Mouse (Mus musculus) WW6 (cell line): Measurements from ENCODE around the gene Gmpr.
"Not testable (repeated sequence)": the region's sequence is repeated elsewhere in the genome, so short reads cannot be mapped to it uniquely, and the experiment has no call there.

Experiments
- DNase-seq: peaks from one replicate; pipeline ENCODE4 v3.0.0-alpha.2; 2013; ENCODE audit warnings: low read depth, low spot score

Gmpr gene

GRCm38 (mm10) chr13:45507274-45508229 is at the start of gene Gmpr:
Gmpr (plus strand) TSS chr13:45507444.
- peak; percentile 64 for DNase-seq

GRCm38 (mm10) chr13:45457459-45457858 is 49.8 kb upstream of the Gmpr start:
- DNase-seq: no peak

- DNase-seq: no peak
These were observed 47.1 kb upstream of the Gmpr start for GRCm38 (mm10) chr13:45460177-45460576.

DNA sequence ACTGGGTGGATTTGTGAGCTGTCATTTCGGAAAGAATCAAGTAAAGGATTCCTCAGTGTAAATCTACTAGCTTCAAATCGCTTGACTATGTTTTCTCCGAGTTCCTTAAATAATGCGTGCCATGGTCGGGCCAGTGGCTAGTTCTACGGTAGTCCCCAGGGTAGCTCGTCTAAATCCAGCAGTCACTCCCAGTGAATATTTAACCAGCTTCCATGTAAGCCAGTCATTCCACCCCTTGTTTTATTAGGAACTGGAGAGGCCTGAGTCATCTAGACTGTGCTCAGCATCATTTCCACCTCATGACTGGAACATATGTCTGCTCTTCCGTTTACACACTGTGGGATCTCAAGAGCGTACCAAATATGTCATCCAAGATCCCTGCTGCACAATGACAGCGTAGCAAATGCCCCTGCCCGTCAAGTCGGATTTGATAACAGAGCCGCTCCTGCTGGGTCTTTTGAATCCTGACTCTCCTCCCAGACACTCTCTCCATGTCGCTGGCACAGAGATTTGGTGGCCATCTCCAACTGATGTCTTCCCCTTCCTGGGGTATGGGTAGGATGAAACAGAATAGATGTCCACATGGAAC is 45.8 kb upstream of the Gmpr start:
- no peak for DNase-seq

- no peak for DNase-seq
These were observed 41.6 kb upstream of the Gmpr start for GRCm38 (mm10) chr13:45465616-45466015.

- no peak for DNase-seq
These were observed 41.2 kb upstream of the Gmpr start for GRCm38 (mm10) chr13:45466031-45466519.

GRCm38 (mm10) chr13:45468751-45469150 is 38.5 kb upstream of the Gmpr start:
- DNase-seq: no peak

DNA sequence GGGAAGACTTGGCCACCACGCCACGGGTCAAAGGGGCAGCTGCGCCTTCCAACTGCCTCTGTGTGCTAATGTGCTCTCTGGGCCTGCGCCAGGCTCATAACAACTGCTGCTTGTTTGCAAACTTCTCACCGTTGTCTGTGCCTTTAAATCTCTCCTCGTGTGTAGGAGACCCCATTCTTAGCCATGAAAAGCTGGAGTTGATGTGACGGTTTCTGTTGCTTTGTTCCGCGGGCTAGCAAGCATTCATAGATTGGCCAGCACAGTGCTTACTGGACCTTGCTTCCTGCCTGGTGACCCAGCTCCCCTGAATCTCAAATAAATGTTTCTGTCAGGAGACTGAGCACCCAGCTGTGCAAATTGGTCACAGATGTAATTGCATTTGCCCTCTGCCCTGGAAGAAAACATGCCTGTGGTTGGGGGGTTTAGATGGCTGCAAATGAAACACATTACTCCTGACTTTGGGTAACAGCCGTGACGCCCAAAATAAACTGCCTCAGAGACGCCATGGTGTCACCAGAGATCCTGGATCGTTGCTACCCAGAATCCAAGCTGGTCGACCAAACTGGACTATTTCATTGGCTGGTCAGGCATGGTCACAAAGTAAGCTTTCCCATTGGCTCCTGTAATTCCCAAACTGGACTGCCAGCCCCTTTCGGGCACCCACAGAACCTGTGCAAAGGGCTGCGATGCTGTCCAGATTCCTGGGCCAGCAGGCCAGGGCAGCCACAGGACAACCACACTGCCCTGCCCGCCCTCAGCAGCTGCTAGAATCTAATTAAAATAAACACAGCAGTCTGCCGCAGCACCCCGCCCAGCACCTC is 37.6 kb upstream of the Gmpr start:
- DNase-seq: no peak

- no peak for DNase-seq
These were observed 33.9 kb upstream of the Gmpr start for GRCm38 (mm10) chr13:45473311-45473710.

DNA sequence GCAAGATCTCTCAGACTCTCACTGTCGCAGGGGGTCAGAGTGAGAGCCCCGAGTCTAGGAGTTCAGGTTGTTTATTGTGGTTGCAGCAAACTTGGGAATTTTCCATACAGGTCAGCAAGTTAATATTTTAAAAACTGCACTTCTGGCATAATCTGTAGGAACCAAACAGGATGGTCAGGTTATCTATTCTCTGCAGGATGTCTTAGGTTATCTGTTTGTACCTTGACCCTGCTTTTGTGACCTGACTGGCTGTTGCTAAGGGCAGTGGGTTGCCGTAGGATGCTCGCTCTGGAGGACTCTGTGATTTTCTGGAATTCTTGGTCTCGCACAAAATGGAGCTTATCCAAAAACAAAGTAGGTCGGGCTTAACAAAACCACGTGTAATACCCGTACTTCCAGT is 31.9 kb upstream of the Gmpr start:
- no peak for DNase-seq

- DNase-seq: no peak
These were observed 30.1 kb upstream of the Gmpr start for GRCm38 (mm10) chr13:45477183-45477582.

DNA sequence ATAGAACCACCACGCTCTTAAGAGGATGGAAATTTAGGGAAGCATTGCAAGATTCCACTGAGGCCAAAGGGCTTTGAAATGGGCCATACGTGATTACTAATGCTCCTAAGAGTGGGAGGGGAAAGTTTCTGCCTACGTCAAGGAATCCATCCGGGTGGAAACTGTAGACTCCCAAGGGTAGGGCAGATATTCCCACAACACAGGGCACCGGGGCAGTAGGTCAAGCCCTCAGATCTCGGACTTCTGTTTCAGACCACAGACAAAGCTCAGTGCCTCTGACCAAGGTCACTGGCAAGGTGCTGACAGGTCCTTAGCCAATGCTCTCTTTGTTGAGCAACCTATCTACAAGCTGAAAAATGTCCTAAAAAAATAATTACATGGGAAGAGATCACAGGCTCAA is 27.3 kb upstream of the Gmpr start:
- DNase-seq: no peak

GRCm38 (mm10) chr13:45483215-45483614 is 24.0 kb upstream of the Gmpr start:
- no peak for DNase-seq

- not testable (repeated sequence) for DNase-seq
These were observed 23.3 kb upstream of the Gmpr start for GRCm38 (mm10) chr13:45483949-45484348.

GRCm38 (mm10) chr13:45485602-45486001 is 21.6 kb upstream of the Gmpr start:
- DNase-seq: no peak

- no peak for DNase-seq
These were observed 20.6 kb upstream of the Gmpr start for GRCm38 (mm10) chr13:45486598-45486997.

- no peak for DNase-seq
These were observed 15.1 kb upstream of the Gmpr start for GRCm38 (mm10) chr13:45491991-45492732.

DNA sequence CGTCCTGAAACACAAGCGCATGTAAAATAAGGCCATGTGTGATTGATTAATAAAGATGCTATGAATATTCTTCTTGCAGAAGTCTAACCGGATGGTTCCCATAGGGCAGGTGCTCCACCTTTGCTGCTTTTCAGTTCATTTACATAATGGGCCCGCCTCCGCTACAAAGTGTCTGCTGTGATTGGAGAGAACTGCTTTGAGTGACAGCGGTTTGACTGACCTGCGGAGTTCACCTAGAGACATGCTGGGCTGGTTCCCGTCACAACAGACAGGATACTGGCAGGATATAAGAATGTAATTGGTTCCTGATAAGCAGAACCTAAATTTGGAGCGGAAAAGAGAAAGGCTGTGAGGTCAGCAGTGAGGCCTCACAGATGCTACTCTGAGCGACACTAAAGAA is 13.4 kb upstream of the Gmpr start:
- peak; percentile 40 for DNase-seq

DNA sequence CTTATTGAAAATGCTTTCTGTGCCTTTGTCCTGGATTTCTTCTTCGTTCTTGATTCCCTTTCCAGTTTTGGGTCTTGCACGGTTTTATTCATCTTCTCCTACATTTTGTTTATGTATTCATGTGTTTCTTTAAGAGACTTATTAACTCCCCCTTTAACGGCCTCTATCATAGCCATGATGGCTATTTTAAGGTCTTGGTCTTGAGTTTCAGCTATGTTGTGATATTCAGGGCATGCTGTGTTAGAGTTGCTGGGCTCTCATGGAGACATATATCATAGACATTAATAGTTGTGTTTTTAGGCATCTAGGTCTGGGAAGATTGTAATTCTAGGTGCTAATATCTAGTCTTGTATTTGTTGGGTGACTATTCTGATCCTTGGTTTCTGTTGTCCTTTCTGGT is 8.6 kb upstream of the Gmpr start:
- no peak for DNase-seq

- no peak for DNase-seq
These were observed 7.9 kb upstream of the Gmpr start for GRCm38 (mm10) chr13:45499391-45499790.

DNA sequence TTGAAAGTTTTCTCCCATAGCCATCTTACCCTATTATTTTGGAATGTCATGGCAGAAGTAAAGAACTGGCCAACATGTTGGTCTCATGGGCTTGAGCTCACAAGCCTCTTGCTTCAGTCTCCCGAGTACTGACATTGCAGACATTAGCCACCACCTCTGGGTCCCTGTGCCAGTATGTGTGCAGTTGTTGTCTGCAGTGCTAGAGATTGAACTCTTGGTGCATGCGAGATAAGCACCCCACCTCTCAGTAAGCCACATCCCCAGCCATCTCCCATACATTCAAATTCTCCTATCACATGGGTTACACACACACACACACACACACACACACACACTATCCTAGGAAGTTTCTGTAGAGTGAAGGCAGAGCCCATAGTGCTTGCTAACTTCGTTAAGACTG is 7.3 kb upstream of the Gmpr start:
- DNase-seq: no peak
